In genomic region chr11:76065521-76066095, GRCm38 (mm10) we compare ENCODE assay signal across 9 mouse cellular contexts. TPM values are rescaled to one million over a fixed set of nuclear protein-coding genes. Genes with fewer than 3 reads are reported as not detected.
A peak's percentile ranks its signal among the peaks of the same experiment; 100 is the strongest.
DNase-seq lines count a peak whose midpoint lies in the region; ATAC-seq and TF ChIP-seq lines count a peak whose summit lies in the region.
"Had no signal": no experiment of that assay in that cellular context is flagged by ENCODE, and none has a peak within 500 bp of the region (broad histone marks: within the 10 kb centered on the region; RNA-seq: fewer than 3 reads in every experiment).

No protein-coding gene starts in this region.

- no peaks in the 10 kb centered on the region for H3K9me3 ChIP-seq in kidney, embryonic 16.5 days (ENCODE audit: low read length)
- no peaks in the 10 kb centered on the region for H3K9me3 ChIP-seq in midbrain, embryonic 13.5 days
- H3K9me3 ChIP-seq: midbrain, embryonic 12.5 days had no signal

- WGBS in kidney, adult 2 months, result 62% methylated on average over 9 of the region's 9 CpGs
- WGBS in kidney, embryonic 16.5 days, result 57% methylated on average over 9 of the region's 9 CpGs
- 88% methylated on average over 9 of the region's 9 CpGs for WGBS in midbrain, embryonic 13.5 days

- ATAC-seq in kidney, embryonic 16.5 days (ENCODE audit: low FRiP score, low TSS enrichment), result no peak
- no peak for ATAC-seq in midbrain, embryonic 13.5 days
- no peak for ATAC-seq in megakaryocyte, adult 5-6 weeks (ENCODE audit: poor library complexity, severe bottlenecking)

- H3K9ac ChIP-seq in kidney, embryonic 16.5 days (replicated peaks; ENCODE audit: low read length), result no peak overlapping the region
- no peak overlapping the region for H3K9ac ChIP-seq in midbrain, embryonic 13.5 days (replicated peaks)
- H3K9ac ChIP-seq: midbrain, embryonic 12.5 days had no signal

- H3K27ac ChIP-seq in kidney, adult 2 months (ENCODE audit: insufficient read depth, low read depth, low read length), result peak overlapping the region; percentile 48; the same call in 1 of the 2 replicates
- H3K27ac ChIP-seq in kidney, embryonic 16.5 days (ENCODE audit: low read length), result no peak overlapping the region
- peak overlapping the region; percentile 84 for H3K27ac ChIP-seq in brown adipose tissue, adult 24 weeks (replicated peaks; ENCODE audit: low read depth, low read length)
- no peak overlapping the region for H3K27ac ChIP-seq in midbrain, embryonic 13.5 days
- H3K27ac ChIP-seq: midbrain, embryonic 12.5 days had no signal

- H3K4me1 ChIP-seq in kidney, adult 2 months (ENCODE audit: control insufficient read depth, insufficient read depth, low read length), result peaks cover 6% of the 10 kb centered on the region; the same call in 1 of the 2 replicates
- peaks cover 12% of the 10 kb centered on the region; the same call in 1 of the 2 replicates for H3K4me1 ChIP-seq in kidney, embryonic 16.5 days (ENCODE audit: insufficient read depth, low read length)
- peaks cover 23% of the 10 kb centered on the region; the same call in 1 of the 2 replicates for H3K4me1 ChIP-seq in brown adipose tissue, adult 24 weeks (ENCODE audit: control insufficient read depth, insufficient read depth, insufficient read length, low read length)
- H3K4me1 ChIP-seq in midbrain, embryonic 13.5 days (replicated peaks), result no peaks in the 10 kb centered on the region
- H3K4me1 ChIP-seq: midbrain, embryonic 12.5 days had no signal

- H3K4me2 ChIP-seq in kidney, embryonic 16.5 days (replicated peaks; ENCODE audit: low read depth, low read length), result no peak overlapping the region
- no peak overlapping the region for H3K4me2 ChIP-seq in midbrain, embryonic 13.5 days (replicated peaks)
- H3K4me2 ChIP-seq: midbrain, embryonic 12.5 days had no signal

- no peaks in the 10 kb centered on the region for H3K36me3 ChIP-seq in kidney, adult 2 months (ENCODE audit: control insufficient read depth, insufficient read depth, low read length)
- H3K36me3 ChIP-seq in kidney, embryonic 16.5 days (ENCODE audit: insufficient read depth, low read length), result peaks cover 8% of the 10 kb centered on the region; the same call in 1 of the 2 replicates
- H3K36me3 ChIP-seq in midbrain, embryonic 13.5 days, result peaks cover 55% of the 10 kb centered on the region

- H3K4me3 ChIP-seq in kidney, adult 2 months (ENCODE audit: insufficient read depth, low read depth, low read length), result no peak overlapping the region
- H3K4me3 ChIP-seq in kidney, embryonic 16.5 days (ENCODE audit: low read length), result no peak overlapping the region
- no peak overlapping the region for H3K4me3 ChIP-seq in brown adipose tissue, adult 24 weeks (ENCODE audit: insufficient read depth, low read depth, low read length)
- H3K4me3 ChIP-seq in midbrain, embryonic 13.5 days (replicated peaks), result no peak overlapping the region
- H3K4me3 ChIP-seq: midbrain, embryonic 12.5 days had no signal

- no peak for TF ChIP-seq CTCF in kidney, adult 2 months (conservative IDR thresholded peaks at IDR 0.05; ENCODE audit: insufficient read depth, insufficient read length, low read depth, low read length)

- no peak for TF ChIP-seq POLR2A in kidney, adult 2 months (IDR thresholded peaks at IDR 0.05; ENCODE audit: low read depth, low read length)

- intact Hi-C loops in left cerebral cortex, postnatal 10 days (cut with DNase I), result no loop called here

- H3K27me3 ChIP-seq in kidney, adult 2 months (replicated peaks; ENCODE audit: control insufficient read depth, insufficient read depth, low read length), result no peaks in the 10 kb centered on the region
- H3K27me3 ChIP-seq in kidney, embryonic 16.5 days (ENCODE audit: insufficient read depth, low read length), result no peaks in the 10 kb centered on the region
- H3K27me3 ChIP-seq in midbrain, embryonic 13.5 days, result no peaks in the 10 kb centered on the region
- H3K27me3 ChIP-seq: midbrain, embryonic 12.5 days had no signal

- DNase-seq in kidney, adult 2 months, result peak; percentile 86
- DNase-seq in gastrocnemius, postnatal 25 days, result peak; percentile 64
- peak; percentile 54 for DNase-seq in skeletal muscle tissue, adult 2 months (ENCODE audit: low read depth, low spot score)
- no peak for DNase-seq in left cerebral cortex, postnatal 10 days (ENCODE audit: extremely low spot score in 1 of 2, low spot score in 2 of 2)

RNA-seq across cellular contexts. Expression of gene Rflnb, which starts 38.0 kb away (rescaled TPM):
- polyA plus RNA-seq in kidney, adult 2 months (2012; rRNA removed), result 15.8 and 18.8 TPM in 2 replicates
- 29.6 and 31.9 TPM in 2 replicates for polyA plus RNA-seq in kidney, embryonic 16.5 days (2015; fragmentation: Nextera tagmentation; extraction: Ambion mirVana)
- 35.4 and 39.1 TPM in 2 replicates for polyA plus RNA-seq in brown adipose tissue, adult 24 weeks (2012; ENCODE audit: insufficient read depth, insufficient read length, missing spikeins)
- 10 to 100 TPM; 22.5 to 34.6 TPM for total RNA-seq in gastrocnemius, postnatal 25 days (2021)
- polyA plus RNA-seq in midbrain, embryonic 13.5 days (2015; fragmentation: Nextera tagmentation; extraction: Ambion mirVana), result 6.2 and 7.2 TPM in 2 replicates
- total RNA-seq in megakaryocyte, adult 5-6 weeks (2015), result 34.6 and 37.5 TPM in 2 replicates
- total RNA-seq in megakaryocyte, adult 5-6 weeks (2017), result 45.7 and 54.6 TPM in 2 replicates
- total RNA-seq in left cerebral cortex, postnatal 10 days (2021), result 10 to 100 TPM; 27.3 to 29.6 TPM

Comparison
In these comparisons a context has a peak if more than half of its experiments do, and no peak if none do; other contexts are left out.
1. H3K27ac ChIP-seq: peak in kidney, adult 2 months (single experiment) and brown adipose tissue, adult 24 weeks (single experiment); none in kidney, embryonic 16.5 days (single experiment) and midbrain, embryonic 13.5 days (single experiment).
2. DNase-seq: peak in kidney, adult 2 months (single experiment), gastrocnemius, postnatal 25 days (single experiment) and skeletal muscle tissue, adult 2 months (single experiment); none in left cerebral cortex, postnatal 10 days (0 of 2).